Mouse (Mus musculus): ENCODE data around the gene Plekha4. TPM values are rescaled to one million over a fixed set of nuclear protein-coding genes. Genes with fewer than 3 reads are reported as not detected.
"Not testable (repeated sequence)": the region's sequence is repeated elsewhere in the genome, so short reads cannot be mapped to it uniquely, and the experiment has no call there.

The Plekha4 gene
- 1.4 TPM in 2 replicates for polyA plus RNA-seq (2016; fragmentation: Nextera tagmentation; extraction: Ambion mirVana)

DNA sequence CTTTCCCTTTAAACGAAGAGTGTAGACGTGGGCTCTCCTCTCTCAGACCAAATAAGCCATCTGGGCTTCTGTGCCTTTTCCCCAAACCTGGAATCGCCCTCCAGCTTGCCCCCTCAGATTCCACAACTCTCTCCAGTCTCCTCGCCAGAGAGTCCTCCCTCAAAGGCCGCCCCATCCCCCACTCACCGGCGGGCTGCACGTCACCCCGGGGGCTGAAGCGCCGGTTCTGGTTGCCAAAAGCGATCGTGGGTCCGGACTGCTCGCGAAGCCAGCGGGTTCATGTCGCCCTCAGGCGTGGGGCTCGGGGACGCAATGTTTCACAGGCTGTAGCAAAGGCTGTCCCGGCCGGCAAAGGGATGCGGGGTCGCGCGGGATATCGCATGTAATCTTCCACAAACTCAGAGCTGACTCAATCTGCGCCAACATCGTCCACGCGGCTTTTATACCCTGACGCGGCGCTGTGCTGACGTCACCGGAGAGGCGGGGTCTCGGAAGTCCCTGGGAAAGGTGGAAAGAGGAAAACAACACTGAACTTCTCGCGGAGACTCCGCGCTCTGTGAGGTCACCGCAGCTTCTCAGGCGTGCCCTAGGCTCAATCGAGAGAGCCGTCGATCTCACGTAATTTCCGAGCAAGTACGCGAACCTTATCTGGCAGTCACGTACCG lies at the start of gene Plekha4, which contains the start of gene Ppp1r15a:
Gene Plekha4 (plus strand): TSS at position 522 of the 665 bp plus-strand sequence.
Gene Ppp1r15a (minus strand): TSS at position 460 of the 665 bp plus-strand sequence.
- ATAC-seq (ENCODE audit: insufficient number of reproducible peaks, insufficient read depth, low FRiP score, low TSS enrichment, low read depth) = peak; percentile 79

GRCm38 (mm10) chr7:45476453-45476852 lies 49.7 kb upstream of the Plekha4 start:
- no peak overlapping the region for H3K9ac ChIP-seq (replicated peaks)
- no peaks in the 10 kb centered on the region for H3K4me1 ChIP-seq (replicated peaks)
- no peak overlapping the region for H3K4me3 ChIP-seq (replicated peaks)
- no peaks in the 10 kb centered on the region for H3K9me3 ChIP-seq
- no peaks in the 10 kb centered on the region for H3K27me3 ChIP-seq
- no peak overlapping the region for H3K27ac ChIP-seq
- ATAC-seq (ENCODE audit: insufficient number of reproducible peaks, insufficient read depth, low FRiP score, low TSS enrichment, low read depth) = no peak
- no peak overlapping the region for H3K4me2 ChIP-seq
- 67% methylated on average over 1 of the region's 1 CpGs for WGBS
- H3K36me3 ChIP-seq = no peaks in the 10 kb centered on the region

More for the DNA sequence above, at the start of gene Plekha4, which contains the start of gene Ppp1r15a:
- Histone ChIP-seq H3K36me3 (peaks cover 20% of the 10 kb centered on the region), H3K27ac (peak within 1 kb of the TSS; percentile 93), H3K27me3 (0 out of 2 replicates have a peak, but pooled peaks cover 4% of the 10 kb centered on the region), H3K9ac (replicated peaks) (peak within 1 kb of the TSS; percentile 84), H3K4me3 (replicated peaks) (peak within 1 kb of the TSS; percentile 78), H3K4me1 (replicated peaks) (peaks cover 41% of the 10 kb centered on the region), H3K4me2 (peak within 1 kb of the TSS; percentile 84), H3K9me3 (no peaks in the 10 kb centered on the region)
- under 1% methylated on average over 54 of the region's 54 CpGs for WGBS

DNA sequence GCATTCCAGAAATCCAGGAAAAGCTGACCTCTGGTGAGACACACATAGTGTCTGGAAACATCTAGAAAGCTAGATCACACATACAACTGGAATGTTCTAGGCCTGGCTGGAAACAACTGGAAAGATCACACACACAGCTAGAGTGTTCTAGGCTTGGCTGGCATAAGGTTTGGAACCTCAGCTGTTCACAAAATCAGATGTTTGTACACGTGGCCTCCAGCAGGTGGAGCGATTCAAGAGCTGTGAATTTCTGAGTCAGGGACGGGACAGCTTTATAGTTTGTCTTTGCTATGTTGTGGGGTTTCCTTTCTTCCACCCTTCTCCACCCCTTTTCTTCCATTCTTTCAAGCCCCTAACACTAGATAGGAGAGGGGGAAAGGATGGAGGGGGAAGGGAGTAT lies 49.1 kb upstream of the Plekha4 start:
- no peak overlapping the region for H3K4me3 ChIP-seq (replicated peaks)
- H3K4me1 ChIP-seq (replicated peaks) = no peaks in the 10 kb centered on the region
- H3K36me3 ChIP-seq = no peaks in the 10 kb centered on the region
- WGBS = 15% methylated on average over 3 of the region's 3 CpGs
- H3K4me2 ChIP-seq = no peak overlapping the region
- H3K9me3 ChIP-seq = no peaks in the 10 kb centered on the region
- no peak for ATAC-seq (ENCODE audit: insufficient number of reproducible peaks, insufficient read depth, low FRiP score, low TSS enrichment, low read depth)
- no peaks in the 10 kb centered on the region for H3K27me3 ChIP-seq
- H3K27ac ChIP-seq = 0 out of 2 replicates have a peak overlapping the region, but pooled peaks have one; percentile 17
- H3K9ac ChIP-seq (replicated peaks) = no peak overlapping the region

DNA sequence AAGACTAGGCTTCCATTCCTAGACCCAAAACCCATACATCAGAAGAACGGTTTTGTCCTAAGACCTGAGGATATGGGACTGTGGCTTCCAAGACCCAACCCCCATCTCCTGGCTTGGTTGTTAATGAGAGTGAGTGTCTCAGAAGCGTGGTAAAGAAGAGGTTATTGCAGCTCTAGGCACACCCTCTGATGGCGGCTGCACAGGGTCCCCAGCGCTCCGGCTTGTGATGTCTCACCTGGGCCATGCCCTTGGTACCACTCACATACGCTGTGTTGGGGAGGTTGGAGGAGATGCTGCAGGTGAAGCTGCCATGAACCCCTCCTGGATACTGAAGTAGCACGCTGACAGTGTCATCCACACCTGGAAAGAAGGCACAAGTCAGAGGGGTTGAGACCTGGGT lies 47.4 kb upstream of the Plekha4 start:
- Histone ChIP-seq H3K4me2 (no peak overlapping the region), H3K4me3 (replicated peaks) (no peak overlapping the region), H3K27me3 (no peaks in the 10 kb centered on the region), H3K36me3 (no peaks in the 10 kb centered on the region), H3K27ac (no peak overlapping the region), H3K9ac (replicated peaks) (no peak overlapping the region), H3K9me3 (no peaks in the 10 kb centered on the region), H3K4me1 (replicated peaks) (no peaks in the 10 kb centered on the region)
- 91% methylated on average over 7 of the region's 7 CpGs for WGBS
- no peak for ATAC-seq (ENCODE audit: insufficient number of reproducible peaks, insufficient read depth, low FRiP score, low TSS enrichment, low read depth)

GRCm38 (mm10) chr7:45480310-45480709 lies 45.8 kb upstream of the Plekha4 start:
- not testable (repeated sequence) for H3K9me3 ChIP-seq; ATAC-seq (ENCODE audit: insufficient number of reproducible peaks, insufficient read depth, low FRiP score, low TSS enrichment, low read depth); H3K36me3 ChIP-seq; H3K4me3 ChIP-seq (replicated peaks); H3K9ac ChIP-seq (replicated peaks); H3K4me1 ChIP-seq (replicated peaks); H3K27ac ChIP-seq; H3K27me3 ChIP-seq; H3K4me2 ChIP-seq
- 84% methylated on average over 3 of the region's 4 CpGs for WGBS

- no peaks in the 10 kb centered on the region for H3K9me3 ChIP-seq
- H3K36me3 ChIP-seq = no peaks in the 10 kb centered on the region
- 55% methylated on average over 14 of the region's 15 CpGs for WGBS
- ATAC-seq (ENCODE audit: insufficient number of reproducible peaks, insufficient read depth, low FRiP score, low TSS enrichment, low read depth) = peak; percentile 78
- no peak within 1 kb of the TSS for H3K9ac ChIP-seq (replicated peaks)
- no peaks in the 10 kb centered on the region for H3K27me3 ChIP-seq
- no peak within 1 kb of the TSS for H3K4me2 ChIP-seq
- no peaks in the 10 kb centered on the region for H3K4me1 ChIP-seq (replicated peaks)
- no peak within 1 kb of the TSS for H3K27ac ChIP-seq
- no peak within 1 kb of the TSS for H3K4me3 ChIP-seq (replicated peaks)
Observed at GRCm38 (mm10) chr7:45481374-45481927, 44.7 kb upstream of the Plekha4 start, which contains the start of gene Tulp2. TSS of gene Tulp2 (plus strand) at chr7:45481877.

DNA sequence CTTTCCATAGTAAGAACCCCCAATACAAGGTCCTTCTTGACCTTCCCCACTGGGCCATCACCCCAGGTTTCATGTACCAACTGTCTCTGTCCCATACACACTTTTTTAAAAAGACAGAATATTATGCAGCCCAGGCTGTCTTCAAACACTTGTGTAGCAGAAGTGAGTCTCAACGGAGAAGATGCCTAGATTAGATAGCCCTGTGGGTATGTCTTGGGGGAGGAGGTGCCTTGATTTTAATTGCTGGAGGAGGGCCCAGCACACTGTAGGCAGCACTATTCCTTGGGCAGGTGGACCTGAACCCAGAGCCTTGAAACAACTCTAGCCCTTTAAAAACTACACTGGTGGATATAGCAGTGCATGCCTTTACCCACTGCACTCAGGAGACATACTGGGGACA lies 44.0 kb upstream of the Plekha4 start:
- 92% methylated on average over 1 of the region's 1 CpGs for WGBS
- no peaks in the 10 kb centered on the region for H3K27me3 ChIP-seq
- H3K4me3 ChIP-seq (replicated peaks) = no peak overlapping the region
- no peak overlapping the region for H3K27ac ChIP-seq
- H3K36me3 ChIP-seq = no peaks in the 10 kb centered on the region
- H3K9me3 ChIP-seq = no peaks in the 10 kb centered on the region
- no peak for ATAC-seq (ENCODE audit: insufficient number of reproducible peaks, insufficient read depth, low FRiP score, low TSS enrichment, low read depth)
- no peaks in the 10 kb centered on the region for H3K4me1 ChIP-seq (replicated peaks)
- H3K4me2 ChIP-seq = no peak overlapping the region
- no peak overlapping the region for H3K9ac ChIP-seq (replicated peaks)

GRCm38 (mm10) chr7:45484985-45485384 lies 41.1 kb upstream of the Plekha4 start:
- H3K4me1 ChIP-seq (replicated peaks) = peaks cover 17% of the 10 kb centered on the region; the same call in 1 of the 2 replicates
- H3K36me3 ChIP-seq; H3K27me3 ChIP-seq; H3K9ac ChIP-seq (replicated peaks); H3K9me3 ChIP-seq; H3K27ac ChIP-seq; H3K4me2 ChIP-seq; H3K4me3 ChIP-seq (replicated peaks); ATAC-seq (ENCODE audit: insufficient number of reproducible peaks, insufficient read depth, low FRiP score, low TSS enrichment, low read depth): not testable (repeated sequence)
- WGBS = 91% methylated on average over 5 of the region's 5 CpGs

- H3K36me3 ChIP-seq = no peaks in the 10 kb centered on the region
- no peak for ATAC-seq (ENCODE audit: insufficient number of reproducible peaks, insufficient read depth, low FRiP score, low TSS enrichment, low read depth)
- H3K27ac ChIP-seq = no peak overlapping the region
- peaks cover 27% of the 10 kb centered on the region for H3K4me1 ChIP-seq (replicated peaks)
- H3K9ac ChIP-seq (replicated peaks) = no peak overlapping the region
- no peaks in the 10 kb centered on the region for H3K27me3 ChIP-seq
- 80% methylated on average over 7 of the region's 7 CpGs for WGBS
- H3K4me3 ChIP-seq (replicated peaks) = no peak overlapping the region
- H3K4me2 ChIP-seq = no peak overlapping the region
- no peaks in the 10 kb centered on the region for H3K9me3 ChIP-seq
Observed at GRCm38 (mm10) chr7:45486158-45486557, 40.0 kb upstream of the Plekha4 start.

DNA sequence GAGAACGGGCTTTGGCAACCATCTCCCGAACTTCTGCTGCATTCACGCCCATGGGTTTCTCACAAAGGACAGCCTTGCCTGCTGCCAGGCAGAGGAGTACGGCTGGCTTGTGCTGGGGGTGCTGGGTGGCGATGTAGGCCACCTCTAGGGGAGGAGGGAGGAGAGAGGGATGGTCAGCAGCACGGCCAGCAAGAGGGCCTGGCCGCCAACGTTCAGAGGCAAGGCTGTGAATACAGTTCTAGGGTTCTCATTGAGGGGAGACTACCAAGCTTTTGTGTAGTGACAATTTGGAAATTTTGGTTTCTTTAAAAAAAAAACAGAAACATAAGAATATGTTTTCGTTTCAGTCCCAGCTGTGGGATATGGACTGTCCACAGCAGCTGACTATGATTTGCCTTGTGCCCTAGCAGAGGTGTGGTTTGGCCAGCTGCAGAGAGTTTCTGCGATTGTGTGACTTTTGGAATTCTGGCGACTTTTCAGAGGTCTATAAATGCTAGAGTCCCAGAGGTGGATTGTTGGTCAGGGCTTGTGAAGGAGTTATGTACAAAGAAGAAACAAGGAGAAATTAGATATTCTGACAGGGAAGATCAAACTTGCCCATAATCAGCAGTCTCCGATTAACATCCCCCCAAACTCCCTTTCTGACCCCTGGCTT lies 39.2 kb upstream of the Plekha4 start, which contains the start of gene Gm45808:
Gene Gm45808 (minus strand): TSS at position 51 of the 655 bp plus-strand sequence.
- no peak for ATAC-seq (ENCODE audit: insufficient number of reproducible peaks, insufficient read depth, low FRiP score, low TSS enrichment, low read depth)
- H3K4me1 ChIP-seq (replicated peaks) = peaks cover 27% of the 10 kb centered on the region
- no peaks in the 10 kb centered on the region for H3K9me3 ChIP-seq
- H3K9ac ChIP-seq (replicated peaks) = no peak within 1 kb of the TSS
- no peak within 1 kb of the TSS; the same call in 1 of the 2 replicates for H3K4me3 ChIP-seq (replicated peaks)
- H3K4me2 ChIP-seq = no peak within 1 kb of the TSS
- peaks cover under 1% of the 10 kb centered on the region; the same call in 1 of the 2 replicates for H3K36me3 ChIP-seq
- peak within 1 kb of the TSS; percentile 74; the same call in 1 of the 2 replicates for H3K27ac ChIP-seq
- WGBS = 81% methylated on average over 12 of the region's 12 CpGs
- H3K27me3 ChIP-seq = no peaks in the 10 kb centered on the region

- 27% methylated on average over 11 of the region's 11 CpGs for WGBS
- ATAC-seq (ENCODE audit: insufficient number of reproducible peaks, insufficient read depth, low FRiP score, low TSS enrichment, low read depth) = peak; percentile 64; the same call in 1 of the 2 replicates
Observed at GRCm38 (mm10) chr7:45487861-45488292, 38.3 kb upstream of the Plekha4 start.

More at GRCm38 (mm10) chr7:45487861-45488292, 38.3 kb upstream of the Plekha4 start:
- Histone ChIP-seq H3K9ac (replicated peaks) (peak overlapping the region; percentile 61; the same call in 1 of the 2 replicates), H3K27ac (peak overlapping the region; percentile 74), H3K9me3 (no peaks in the 10 kb centered on the region), H3K4me3 (replicated peaks) (peak overlapping the region; percentile 44), H3K27me3 (no peaks in the 10 kb centered on the region), H3K4me1 (replicated peaks) (peaks cover 27% of the 10 kb centered on the region), H3K36me3 (peaks cover 10% of the 10 kb centered on the region), H3K4me2 (peak overlapping the region; percentile 73)
